Mouse (Mus musculus): ENCODE results near the gene Gpr39. TPM values are rescaled to one million over a fixed set of nuclear protein-coding genes. Genes with fewer than 3 reads are reported as not detected.

The Gpr39 gene
- polyA plus RNA-seq, 1 experiment from 2014 or later: not detected

DNA sequence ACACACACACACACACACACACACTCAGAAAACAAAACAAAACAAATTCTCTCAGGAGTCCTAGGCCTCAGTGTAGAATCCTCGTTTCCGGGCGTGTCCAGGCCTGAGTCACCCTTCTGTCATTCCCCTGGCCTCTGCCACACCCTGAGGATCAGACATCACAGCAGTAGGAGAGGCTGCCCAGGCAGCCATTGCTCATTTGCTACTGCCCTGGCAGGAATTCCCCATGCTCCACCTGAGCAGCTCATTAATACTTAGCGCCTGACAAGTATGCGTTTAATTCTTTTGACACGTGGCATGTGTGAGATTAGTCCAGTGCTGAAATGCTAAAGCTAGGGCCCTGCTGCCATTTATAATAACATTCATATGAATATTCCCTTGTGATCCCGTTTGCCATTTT lies 25.0 kb downstream of the Gpr39 start:
- H3K4me3 ChIP-seq: no peak overlapping the region
- WGBS: 78% methylated on average over 7 of the region's 7 CpGs
- no peak overlapping the region for H3K27ac ChIP-seq (replicated peaks)
- H3K4me1 ChIP-seq: peaks cover 3% of the 10 kb centered on the region; the same call in 1 of the 2 replicates
- no peak overlapping the region for H3K4me2 ChIP-seq (replicated peaks)
- H3K27me3 ChIP-seq: no peaks in the 10 kb centered on the region
- H3K9ac ChIP-seq (replicated peaks): no peak overlapping the region
- no peaks in the 10 kb centered on the region for H3K9me3 ChIP-seq
- peak; percentile 72 for ATAC-seq (ENCODE audit: low FRiP score, low read depth)
- H3K36me3 ChIP-seq: no peaks in the 10 kb centered on the region

GRCm38 (mm10) chr1:125702326-125702725 lies 25.5 kb downstream of the Gpr39 start:
- Histone ChIP-seq H3K4me3 (no peak overlapping the region), H3K9ac (replicated peaks) (no peak overlapping the region), H3K4me2 (replicated peaks) (no peak overlapping the region), H3K4me1 (peaks cover 3% of the 10 kb centered on the region; the same call in 1 of the 2 replicates), H3K27me3 (no peaks in the 10 kb centered on the region), H3K27ac (replicated peaks) (no peak overlapping the region), H3K36me3 (no peaks in the 10 kb centered on the region), H3K9me3 (no peaks in the 10 kb centered on the region)
- WGBS: 89% methylated on average over 8 of the region's 8 CpGs
- ATAC-seq (ENCODE audit: low FRiP score, low read depth): no peak

DNA sequence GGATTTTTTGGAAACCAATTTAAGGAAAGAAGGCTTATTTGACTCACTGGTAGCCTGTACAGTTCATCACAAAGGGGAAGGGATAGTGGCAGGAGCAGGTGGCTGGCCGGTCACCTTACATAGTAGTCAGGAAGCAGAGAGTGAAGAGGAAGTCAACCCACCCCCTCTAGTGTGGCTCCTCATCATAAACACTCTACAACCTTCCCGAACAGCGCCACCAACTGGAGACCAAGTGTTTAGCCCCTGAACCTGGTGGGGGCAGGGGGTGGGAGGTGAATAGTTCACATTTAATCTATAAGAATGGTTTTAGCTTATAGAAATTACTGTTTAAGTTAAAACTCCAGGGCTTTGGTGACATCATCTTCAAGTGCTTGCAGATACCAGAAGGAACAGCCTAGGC lies 28.6 kb downstream of the Gpr39 start:
- Histone ChIP-seq H3K27ac (replicated peaks) (no peak overlapping the region), H3K36me3 (no peaks in the 10 kb centered on the region), H3K4me1 (peaks cover 3% of the 10 kb centered on the region; the same call in 1 of the 2 replicates), H3K4me3 (no peak overlapping the region), H3K27me3 (no peaks in the 10 kb centered on the region), H3K9ac (replicated peaks) (no peak overlapping the region), H3K9me3 (no peaks in the 10 kb centered on the region), H3K4me2 (replicated peaks) (no peak overlapping the region)
- WGBS: 72% methylated on average over 3 of the region's 3 CpGs
- no peak for ATAC-seq (ENCODE audit: low FRiP score, low read depth)

DNA sequence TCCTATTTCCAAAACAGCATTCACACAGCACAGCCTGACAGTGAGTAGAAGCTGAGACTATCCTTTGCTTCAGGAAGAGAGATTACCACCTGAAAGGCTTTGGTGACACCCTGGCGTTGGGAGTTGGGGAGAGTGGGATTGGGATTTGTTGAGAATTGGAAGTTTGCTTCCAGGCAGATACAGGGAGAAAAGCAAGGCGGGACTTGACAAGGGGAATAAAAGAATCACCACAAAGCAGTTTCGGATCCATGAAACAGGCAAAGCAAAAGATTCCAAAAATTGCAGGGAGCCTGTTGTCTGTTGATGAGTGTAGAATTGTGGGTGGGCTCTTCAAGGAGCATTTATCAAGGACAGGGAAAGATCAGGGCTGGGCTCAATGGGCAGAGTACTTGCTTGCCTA lies 38.5 kb downstream of the Gpr39 start:
- 70% methylated on average over 3 of the region's 3 CpGs for WGBS
- Histone ChIP-seq H3K9ac (replicated peaks) (no peak overlapping the region), H3K4me3 (no peak overlapping the region), H3K36me3 (no peaks in the 10 kb centered on the region), H3K4me2 (replicated peaks) (no peak overlapping the region), H3K9me3 (no peaks in the 10 kb centered on the region), H3K27ac (replicated peaks) (no peak overlapping the region), H3K4me1 (no peaks in the 10 kb centered on the region), H3K27me3 (no peaks in the 10 kb centered on the region)
- ATAC-seq (ENCODE audit: low FRiP score, low read depth): no peak

DNA sequence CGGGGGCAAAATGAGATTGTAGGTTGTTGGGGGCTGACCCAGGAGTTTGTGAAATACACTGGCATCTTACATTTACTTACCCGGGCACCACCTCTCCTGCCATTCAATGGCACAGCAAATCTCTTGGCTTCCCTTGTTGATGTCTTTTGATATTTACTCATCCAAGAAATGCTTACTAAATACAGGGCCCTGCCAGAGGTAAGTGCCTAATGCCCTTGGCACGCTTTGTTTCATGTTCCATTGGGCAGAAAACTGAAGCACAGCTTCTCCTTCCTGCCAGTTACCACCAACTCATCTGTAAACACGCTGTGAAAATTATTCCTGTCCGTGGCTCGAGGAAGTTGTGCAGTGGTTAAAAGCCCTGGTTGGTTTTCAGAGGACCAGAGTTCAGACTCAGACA lies 39.4 kb downstream of the Gpr39 start:
- Histone ChIP-seq H3K4me1 (no peaks in the 10 kb centered on the region), H3K9ac (replicated peaks) (no peak overlapping the region), H3K9me3 (no peaks in the 10 kb centered on the region), H3K27me3 (no peaks in the 10 kb centered on the region), H3K4me3 (no peak overlapping the region), H3K4me2 (replicated peaks) (no peak overlapping the region), H3K36me3 (no peaks in the 10 kb centered on the region), H3K27ac (replicated peaks) (no peak overlapping the region)
- no peak for ATAC-seq (ENCODE audit: low FRiP score, low read depth)
- 75% methylated on average over 6 of the region's 6 CpGs for WGBS

DNA sequence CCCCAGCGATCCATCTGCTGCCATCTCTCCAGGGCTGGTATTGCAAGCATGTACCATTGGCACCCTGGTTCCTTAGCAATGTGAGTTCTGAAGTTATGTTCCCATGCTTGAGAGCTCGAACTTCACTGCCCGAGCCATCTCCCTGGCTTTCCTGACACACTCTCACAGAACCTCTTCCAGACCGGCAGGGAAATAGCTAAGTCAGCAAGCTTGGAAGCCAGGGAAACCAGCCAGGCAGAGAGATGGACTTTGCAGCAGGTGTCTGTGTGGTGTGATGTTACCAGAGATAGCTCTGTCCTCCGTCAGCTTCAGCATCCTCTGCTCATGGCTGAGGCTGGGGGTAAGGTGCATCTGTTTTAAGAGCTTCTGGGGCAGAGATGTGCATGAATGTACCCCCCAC lies 41.1 kb downstream of the Gpr39 start:
- Histone ChIP-seq H3K9ac (replicated peaks) (no peak overlapping the region), H3K9me3 (no peaks in the 10 kb centered on the region), H3K4me2 (replicated peaks) (no peak overlapping the region), H3K27me3 (no peaks in the 10 kb centered on the region), H3K36me3 (no peaks in the 10 kb centered on the region), H3K4me3 (no peak overlapping the region), H3K27ac (replicated peaks) (no peak overlapping the region), H3K4me1 (no peaks in the 10 kb centered on the region)
- 92% methylated on average over 5 of the region's 5 CpGs for WGBS
- no peak for ATAC-seq (ENCODE audit: low FRiP score, low read depth)

GRCm38 (mm10) chr1:125719127-125719526 lies 42.3 kb downstream of the Gpr39 start:
- H3K9me3 ChIP-seq: no peaks in the 10 kb centered on the region
- no peaks in the 10 kb centered on the region for H3K36me3 ChIP-seq
- no peak overlapping the region for H3K27ac ChIP-seq (replicated peaks)
- no peaks in the 10 kb centered on the region for H3K27me3 ChIP-seq
- no peak overlapping the region for H3K4me2 ChIP-seq (replicated peaks)
- no peaks in the 10 kb centered on the region for H3K4me1 ChIP-seq
- no peak overlapping the region for H3K4me3 ChIP-seq
- ATAC-seq (ENCODE audit: low FRiP score, low read depth): no peak
- no peak overlapping the region for H3K9ac ChIP-seq (replicated peaks)
- 90% methylated on average over 6 of the region's 6 CpGs for WGBS

DNA sequence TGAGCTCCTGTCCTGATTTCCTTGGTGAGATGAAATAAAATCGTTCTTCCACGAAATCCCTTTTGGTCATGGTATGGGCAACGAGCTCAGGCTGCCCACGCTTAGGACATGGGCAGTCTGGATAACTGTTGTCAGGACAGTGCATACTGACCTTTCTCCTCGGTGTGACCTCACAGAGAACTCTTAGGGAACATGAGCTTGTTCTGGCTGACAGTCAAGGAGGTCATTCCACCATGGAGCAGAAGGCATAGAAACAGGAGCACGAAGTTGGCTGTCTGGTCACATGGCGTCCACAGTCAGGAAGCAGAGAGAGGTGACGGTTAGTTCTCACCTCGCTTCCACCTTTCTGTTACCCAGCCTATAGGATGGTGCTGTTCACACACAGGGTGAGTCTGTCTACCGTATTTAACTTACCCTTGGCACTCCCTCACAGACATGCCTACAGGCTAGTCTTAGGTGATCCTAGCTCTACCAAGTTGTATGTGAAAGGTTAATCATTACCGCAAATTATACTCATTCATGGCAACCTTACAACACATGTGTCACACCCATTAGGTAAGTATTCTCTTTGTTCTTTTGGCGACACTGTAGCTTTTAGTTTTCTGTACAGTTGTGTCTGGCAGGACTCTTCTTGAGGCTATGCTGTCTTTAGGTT lies 44.4 kb downstream of the Gpr39 start:
- H3K4me1 ChIP-seq: no peaks in the 10 kb centered on the region
- no peak for ATAC-seq (ENCODE audit: low FRiP score, low read depth)
- no peak overlapping the region for H3K27ac ChIP-seq (replicated peaks)
- no peak overlapping the region for H3K9ac ChIP-seq (replicated peaks)
- 91% methylated on average over 12 of the region's 12 CpGs for WGBS
- no peak overlapping the region for H3K4me2 ChIP-seq (replicated peaks)
- no peaks in the 10 kb centered on the region for H3K9me3 ChIP-seq
- H3K27me3 ChIP-seq: no peaks in the 10 kb centered on the region
- no peak overlapping the region for H3K4me3 ChIP-seq
- no peaks in the 10 kb centered on the region for H3K36me3 ChIP-seq

DNA sequence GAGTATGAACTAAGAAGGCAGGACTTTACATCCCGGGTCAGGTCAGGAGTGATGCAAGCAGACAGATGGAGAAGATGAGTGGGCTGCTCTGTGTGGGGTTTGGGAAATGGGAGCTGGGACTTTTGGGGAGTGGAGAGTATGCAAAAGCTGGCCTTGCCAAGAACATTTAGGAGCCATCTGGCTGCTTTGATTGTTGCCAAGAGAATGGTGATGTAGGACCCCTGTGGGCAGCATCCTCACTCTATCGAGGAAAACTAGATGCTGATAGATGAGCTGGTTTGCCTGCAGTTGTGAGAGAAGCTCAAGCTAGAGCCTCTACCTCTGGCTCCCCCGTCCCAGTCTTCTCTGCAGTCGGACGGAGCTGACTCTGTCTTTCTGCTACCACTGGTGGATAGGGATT lies 47.5 kb downstream of the Gpr39 start:
- Histone ChIP-seq H3K27me3 (no peaks in the 10 kb centered on the region), H3K4me2 (replicated peaks) (no peak overlapping the region), H3K9me3 (no peaks in the 10 kb centered on the region), H3K4me1 (peaks cover 3% of the 10 kb centered on the region; the same call in 1 of the 2 replicates), H3K4me3 (no peak overlapping the region), H3K27ac (replicated peaks) (no peak overlapping the region), H3K9ac (replicated peaks) (no peak overlapping the region), H3K36me3 (no peaks in the 10 kb centered on the region)
- ATAC-seq (ENCODE audit: low FRiP score, low read depth): no peak
- 79% methylated on average over 5 of the region's 5 CpGs for WGBS

DNA sequence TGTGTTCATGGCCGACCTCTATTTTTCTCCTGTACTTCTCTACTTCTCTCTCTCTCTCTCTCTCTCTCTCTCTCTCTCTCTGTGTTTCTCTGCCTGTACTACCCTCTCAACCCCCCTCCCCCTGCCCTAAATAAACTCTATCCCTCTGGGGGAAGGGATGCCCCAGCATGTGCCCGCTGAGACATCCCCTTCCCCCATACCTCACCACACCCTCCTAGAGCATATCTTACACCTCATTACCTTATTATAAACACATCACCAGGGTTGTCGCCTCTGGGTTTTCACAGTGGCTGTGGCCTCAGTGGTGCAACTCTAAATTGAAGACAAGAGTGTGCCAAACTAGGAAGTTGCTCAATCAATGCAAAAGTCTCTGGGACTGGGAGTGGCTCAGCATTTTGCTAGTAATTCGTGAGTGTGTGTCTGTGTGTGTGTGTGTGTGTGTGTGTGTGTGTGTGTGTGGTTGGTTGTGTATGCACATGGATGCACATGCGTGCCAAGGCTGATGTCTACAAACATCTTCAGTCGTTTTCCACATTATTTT lies 52.3 kb downstream of the Gpr39 start:
- Histone ChIP-seq H3K9me3 (no peaks in the 10 kb centered on the region), H3K4me2 (replicated peaks) (no peak overlapping the region), H3K27me3 (no peaks in the 10 kb centered on the region), H3K4me1 (peaks cover 6% of the 10 kb centered on the region; the same call in 1 of the 2 replicates), H3K27ac (replicated peaks) (no peak overlapping the region), H3K9ac (replicated peaks) (no peak overlapping the region), H3K36me3 (no peaks in the 10 kb centered on the region), H3K4me3 (no peak overlapping the region)
- ATAC-seq (ENCODE audit: low FRiP score, low read depth): 0 out of 2 replicates have a peak, but pooled peaks have one; percentile 30
- WGBS: 75% methylated on average over 6 of the region's 6 CpGs

DNA sequence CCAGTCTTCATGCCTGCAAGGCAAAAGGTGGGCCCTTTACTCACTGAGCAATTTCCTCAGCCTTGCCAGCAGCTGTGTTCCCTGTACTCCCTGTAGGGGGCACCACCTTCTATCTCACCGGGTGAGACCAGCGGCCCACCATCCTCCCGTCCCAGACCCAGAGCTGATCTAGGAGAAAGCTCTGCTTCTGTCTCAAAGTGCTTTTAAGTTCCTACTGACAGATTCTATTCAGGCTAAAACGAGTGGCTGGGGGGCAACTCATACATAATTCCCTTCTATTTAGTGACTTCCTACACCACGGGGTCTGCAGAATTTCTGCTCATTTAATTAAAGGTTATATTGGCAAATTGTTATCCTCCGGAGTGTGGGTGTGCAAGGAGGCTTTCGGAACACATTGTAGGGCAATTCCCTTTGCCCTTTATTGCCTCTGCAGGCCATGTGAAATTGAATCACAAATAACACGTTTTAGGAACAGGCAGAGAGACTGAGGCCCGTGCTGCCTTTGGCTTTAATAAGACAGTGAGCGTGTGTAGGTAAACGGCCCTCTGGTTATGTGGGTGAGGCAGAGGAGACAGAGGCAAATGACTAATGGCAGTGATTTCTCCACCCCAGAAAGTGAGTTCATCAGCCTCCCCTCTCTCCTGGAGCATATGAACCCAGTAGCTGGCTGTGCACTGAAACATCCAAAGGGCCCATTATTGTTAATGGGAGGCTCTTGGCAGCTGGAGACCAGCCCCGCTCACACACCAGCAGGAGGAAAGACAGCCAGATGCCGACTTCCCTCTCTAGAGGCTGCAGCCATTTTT lies 53.1 kb downstream of the Gpr39 start:
- peak; percentile 30; the same call in 1 of the 2 replicates for ATAC-seq (ENCODE audit: low FRiP score, low read depth)
- Histone ChIP-seq H3K4me3 (no peak overlapping the region), H3K36me3 (no peaks in the 10 kb centered on the region), H3K4me2 (replicated peaks) (no peak overlapping the region), H3K27me3 (no peaks in the 10 kb centered on the region), H3K9ac (replicated peaks) (no peak overlapping the region), H3K9me3 (no peaks in the 10 kb centered on the region), H3K27ac (replicated peaks) (no peak overlapping the region), H3K4me1 (peaks cover 6% of the 10 kb centered on the region; the same call in 1 of the 2 replicates)
- WGBS: 54% methylated on average over 13 of the region's 13 CpGs

GRCm38 (mm10) chr1:125730537-125730880 lies 53.7 kb downstream of the Gpr39 start:
- Histone ChIP-seq H3K27me3 (no peaks in the 10 kb centered on the region), H3K36me3 (no peaks in the 10 kb centered on the region), H3K4me2 (replicated peaks) (no peak overlapping the region), H3K27ac (replicated peaks) (no peak overlapping the region), H3K9me3 (no peaks in the 10 kb centered on the region), H3K4me1 (peaks cover 6% of the 10 kb centered on the region; the same call in 1 of the 2 replicates), H3K9ac (replicated peaks) (no peak overlapping the region), H3K4me3 (no peak overlapping the region)
- WGBS: 89% methylated on average over 6 of the region's 6 CpGs
- ATAC-seq (ENCODE audit: low FRiP score, low read depth): peak; percentile 23; the same call in 1 of the 2 replicates

Data from midbrain, embryonic 12.5 days (tissue).